Mouse (Mus musculus) small intestine, adult 2 months (tissue): ENCODE measurements at regions not wholly inside any gene's neighbourhood (a gene's known extent, or its start where the extent isn't known, plus 50 kb on each side); places are given as distances from the start of the nearest gene placed in this dataset.

ENCODE experiments used
- CTCF ChIP-seq: fragments of 200-500 bp; IDR thresholded peaks from 2 replicates; pipeline ENCODE4 v1.5.1; 2012; ENCODE audit warnings: low read depth, mild to moderate bottlenecking, control low read depth, inconsistent platforms, low read length, moderate library complexity, mixed read lengths; ENCODE audit not compliant: insufficient replicate concordance, insufficient read length; ENCODE audit errors: extremely low read depth
- POLR2A ChIP-seq: fragments of 200-500 bp; IDR thresholded peaks from 2 replicates; pipeline ENCODE4 v1.6.1; 2012; ENCODE audit warnings: low read depth, mild to moderate bottlenecking, control low read depth, inconsistent platforms, low read length, moderate library complexity

GRCm38 (mm10) chr5:119619906-119620305, 50.6 kb upstream of the Tbx3 start:
- no peak for TF ChIP-seq POLR2A
- no peak for TF ChIP-seq CTCF
